Mouse (Mus musculus): ENCODE data around the gene Olfm1.

The Olfm1 gene

GRCm38 (mm10) chr2:28204677-28205466 is 12.1 kb downstream of the Olfm1 start:
- in situ Hi-C loops (cut with MboI, MseI) = loop anchor here (5.0 kb wide), 2 partner anchors 102 to 217 kb away; no protein-coding TSS in a partner anchor

GRCm38 (mm10) chr2:28205467-28205805 is 12.6 kb downstream of the Olfm1 start:
- in situ Hi-C loops (cut with MboI, MseI) = no loop called here

- in situ Hi-C loops (cut with MboI, MseI) = no loop called here
Observed at GRCm38 (mm10) chr2:28205870-28206421, 13.2 kb downstream of the Olfm1 start.

GRCm38 (mm10) chr2:28206472-28206871 is 13.7 kb downstream of the Olfm1 start:
- in situ Hi-C loops (cut with MboI, MseI) = no loop called here

- in situ Hi-C loops (cut with MboI, MseI) = no loop called here
Observed at GRCm38 (mm10) chr2:28207200-28207750, 14.5 kb downstream of the Olfm1 start.

GRCm38 (mm10) chr2:28208130-28208745 is 15.4 kb downstream of the Olfm1 start:
- in situ Hi-C loops (cut with MboI, MseI) = no loop called here

- in situ Hi-C loops (cut with MboI, MseI) = no loop called here
Observed at GRCm38 (mm10) chr2:28209211-28209610, 16.4 kb downstream of the Olfm1 start.

- in situ Hi-C loops (cut with MboI, MseI) = no loop called here
Observed at GRCm38 (mm10) chr2:28209653-28210052, 16.9 kb downstream of the Olfm1 start.

- in situ Hi-C loops (cut with MboI, MseI) = no loop called here
Observed at GRCm38 (mm10) chr2:28210273-28210672, 17.5 kb downstream of the Olfm1 start.

- in situ Hi-C loops (cut with MboI, MseI) = no loop called here
Observed at GRCm38 (mm10) chr2:28211531-28212281, 18.9 kb downstream of the Olfm1 start.

GRCm38 (mm10) chr2:28212911-28213310 is 20.1 kb downstream of the Olfm1 start:
- in situ Hi-C loops (cut with MboI, MseI) = no loop called here

GRCm38 (mm10) chr2:28216211-28216775 is 23.5 kb downstream of the Olfm1 start:
- in situ Hi-C loops (cut with MboI, MseI) = no loop called here

- in situ Hi-C loops (cut with MboI, MseI) = no loop called here
Observed at GRCm38 (mm10) chr2:28217783-28218182, 25.0 kb downstream of the Olfm1 start.

GRCm38 (mm10) chr2:28218651-28219356 is 26.0 kb downstream of the Olfm1 start:
- in situ Hi-C loops (cut with MboI, MseI) = no loop called here

GRCm38 (mm10) chr2:28219625-28220024 is 26.8 kb downstream of the Olfm1 start:
- in situ Hi-C loops (cut with MboI, MseI) = no loop called here

- in situ Hi-C loops (cut with MboI, MseI) = no loop called here
Observed at GRCm38 (mm10) chr2:28221803-28222202, 29.0 kb downstream of the Olfm1 start.

- in situ Hi-C loops (cut with MboI, MseI) = no loop called here
Observed at GRCm38 (mm10) chr2:28224819-28225218, 32.0 kb downstream of the Olfm1 start.

- in situ Hi-C loops (cut with MboI, MseI) = no loop called here
Observed at GRCm38 (mm10) chr2:28225906-28226305, 33.1 kb downstream of the Olfm1 start.

GRCm38 (mm10) chr2:28226971-28227370 is 34.2 kb downstream of the Olfm1 start:
- in situ Hi-C loops (cut with MboI, MseI) = no loop called here

GRCm38 (mm10) chr2:28227589-28228191 is 34.9 kb downstream of the Olfm1 start:
- in situ Hi-C loops (cut with MboI, MseI) = no loop called here
